Mouse (Mus musculus): ENCODE measurements around the gene Efcc1.

The Efcc1 gene

DNA sequence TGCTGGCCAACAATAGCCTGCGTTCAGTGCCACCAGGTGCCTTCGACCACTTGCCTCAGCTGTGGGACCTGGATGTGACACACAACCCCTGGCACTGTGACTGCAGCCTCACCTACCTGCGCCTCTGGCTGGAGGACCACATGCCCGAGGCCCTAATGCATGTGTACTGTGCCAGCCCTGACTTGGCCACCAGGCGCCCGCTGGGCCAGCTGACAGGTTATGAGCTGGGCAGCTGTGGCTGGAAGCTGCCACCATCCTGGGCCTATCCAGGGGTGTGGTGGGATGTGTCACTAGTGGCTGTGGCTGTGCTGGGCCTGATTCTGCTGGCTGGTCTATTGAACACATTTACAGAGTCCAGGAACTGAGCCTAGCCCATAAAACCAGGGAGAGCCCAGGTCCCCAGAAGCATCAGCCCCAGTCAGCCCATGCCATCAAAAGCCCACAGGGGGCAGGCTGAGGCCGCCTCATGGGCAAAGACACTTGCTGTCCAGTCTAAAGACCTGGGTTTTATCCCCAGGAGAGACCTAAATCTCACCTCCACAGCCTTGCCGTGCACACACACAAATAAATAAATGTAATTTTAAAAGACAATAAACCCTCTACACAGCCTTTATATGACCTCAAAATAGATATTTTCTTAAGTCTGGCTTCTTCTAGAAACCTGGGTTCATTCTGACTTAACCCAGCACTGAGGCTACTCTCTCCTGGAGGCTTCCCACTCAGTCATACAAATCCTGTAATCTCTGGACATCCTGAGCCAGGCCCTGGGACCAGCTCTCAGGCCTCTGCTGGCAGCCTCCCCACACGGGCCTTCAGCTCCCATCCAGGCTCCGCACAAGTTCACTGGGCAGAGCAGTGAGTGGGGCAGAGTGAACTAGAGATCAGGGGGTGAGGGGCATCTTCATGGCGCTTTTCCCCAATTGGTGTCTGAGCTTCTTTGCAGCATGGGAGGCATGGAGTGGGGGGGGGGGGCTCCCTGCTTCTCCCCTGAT lies 48.8 kb downstream of the Efcc1 start:
- DNase-seq (ENCODE audit: low spot score): no peak

DNA sequence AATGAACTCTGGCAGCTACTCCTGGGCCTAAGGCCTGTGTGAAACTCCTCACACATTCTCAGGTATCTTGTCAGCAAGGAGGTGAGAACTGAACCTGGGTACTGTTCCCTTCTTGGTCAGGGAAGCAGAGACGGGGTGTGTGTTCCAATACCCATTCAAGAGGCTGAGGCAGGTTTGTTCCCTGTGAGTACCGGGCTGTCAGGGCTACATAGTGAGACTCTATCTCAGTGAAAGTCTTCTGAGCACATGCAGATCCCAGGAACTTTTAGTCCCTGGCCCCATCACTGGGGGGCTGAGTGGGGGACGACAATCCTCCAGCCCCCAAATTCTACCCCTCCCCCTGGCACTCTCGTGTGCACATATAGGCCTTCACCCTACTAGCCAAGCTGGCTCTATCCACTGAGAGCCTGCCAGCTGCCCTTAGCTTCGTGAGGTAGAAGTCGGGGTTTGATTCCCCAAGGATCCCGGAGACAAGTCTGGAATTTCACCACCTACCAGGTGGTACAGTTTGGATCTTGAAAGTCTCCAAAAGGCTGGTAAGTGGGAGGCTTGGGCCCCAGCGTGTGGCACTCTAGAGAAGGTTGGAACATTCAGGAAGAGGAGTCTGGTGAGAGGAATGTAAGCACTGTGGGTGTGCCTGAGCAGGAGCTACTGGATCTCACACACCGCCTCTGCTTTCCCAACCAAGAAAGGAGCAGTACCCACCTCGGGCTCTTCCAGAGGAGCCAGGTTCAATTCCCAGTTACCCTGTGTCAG lies 50.1 kb downstream of the Efcc1 start:
- DNase-seq (ENCODE audit: low spot score): no peak

DNA sequence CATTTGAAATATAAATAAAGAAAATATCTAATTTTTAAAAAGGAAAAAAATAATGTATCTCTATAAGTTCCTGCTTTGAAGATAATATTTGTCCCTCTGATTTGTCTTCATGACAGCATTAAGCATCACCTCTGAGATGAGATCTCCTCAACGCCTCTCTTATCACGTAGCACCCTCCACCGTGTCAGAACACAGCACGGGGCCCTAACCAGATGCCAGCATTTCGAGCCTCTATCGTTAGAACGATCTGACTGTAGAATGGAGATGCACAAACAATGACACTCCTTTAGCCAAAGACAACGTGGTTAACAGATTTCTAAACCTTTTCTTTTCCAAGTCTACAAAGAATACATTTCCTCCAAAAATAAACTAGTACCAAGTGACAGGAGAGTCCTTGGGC lies 53.4 kb downstream of the Efcc1 start:
- no peak for DNase-seq (ENCODE audit: low spot score)

DNA sequence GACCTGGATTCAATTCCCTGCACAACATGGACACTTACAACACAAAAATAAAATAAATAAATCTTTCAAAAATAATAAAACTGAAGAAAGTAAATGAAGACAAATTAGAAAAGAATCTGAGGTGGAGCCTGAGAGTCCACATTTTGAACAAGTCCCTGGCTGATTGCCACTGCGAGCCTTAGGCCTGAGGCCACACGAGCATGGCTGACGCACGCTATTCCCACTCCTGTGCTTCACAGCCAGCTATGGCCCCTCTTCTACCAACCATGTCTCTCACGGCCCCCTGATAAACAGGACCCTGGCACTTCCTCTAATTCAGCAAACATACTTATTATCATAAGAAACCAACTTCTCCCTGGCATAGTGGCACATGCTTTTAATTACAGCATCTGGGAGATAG lies 56.0 kb downstream of the Efcc1 start:
- DNase-seq (ENCODE audit: low spot score): no peak

DNA sequence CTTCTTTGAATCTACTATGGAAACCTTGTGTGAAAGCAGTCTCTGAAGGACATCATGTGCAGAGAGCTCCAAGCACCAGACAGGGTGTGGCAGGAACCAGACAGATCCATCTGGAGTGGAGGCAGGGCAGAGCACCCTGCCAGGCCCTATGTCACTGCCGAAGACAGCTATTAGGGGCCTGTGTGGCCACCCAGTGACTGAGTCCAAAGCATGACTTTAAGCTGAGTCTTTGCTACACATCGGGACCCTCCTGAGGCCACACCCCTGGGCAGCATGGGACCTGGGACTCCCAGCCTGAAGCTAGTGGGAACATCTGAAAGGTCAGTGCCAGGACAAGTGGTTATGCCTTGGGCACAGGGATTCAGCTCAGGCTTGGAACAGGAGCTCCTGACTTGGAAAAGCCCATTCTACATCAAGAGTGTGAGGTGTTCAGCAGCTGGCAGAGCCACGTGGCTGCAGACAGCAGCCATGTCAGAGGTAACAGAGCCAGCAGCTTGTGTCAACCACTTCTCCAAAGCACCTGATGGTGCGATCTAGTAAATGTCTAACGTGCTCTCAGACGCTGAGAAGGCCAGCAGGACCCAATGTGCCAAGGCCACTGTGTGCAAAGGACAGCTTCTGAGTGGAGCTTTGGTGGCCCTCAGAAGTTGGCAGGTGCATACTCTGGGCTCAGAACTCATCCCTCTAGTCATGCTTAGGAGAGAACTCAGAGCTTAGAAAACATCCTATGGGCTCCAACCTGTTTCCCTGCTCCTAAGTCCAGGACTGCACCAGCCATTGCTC lies 56.6 kb downstream of the Efcc1 start:
- no peak for DNase-seq (ENCODE audit: low spot score)

DNA sequence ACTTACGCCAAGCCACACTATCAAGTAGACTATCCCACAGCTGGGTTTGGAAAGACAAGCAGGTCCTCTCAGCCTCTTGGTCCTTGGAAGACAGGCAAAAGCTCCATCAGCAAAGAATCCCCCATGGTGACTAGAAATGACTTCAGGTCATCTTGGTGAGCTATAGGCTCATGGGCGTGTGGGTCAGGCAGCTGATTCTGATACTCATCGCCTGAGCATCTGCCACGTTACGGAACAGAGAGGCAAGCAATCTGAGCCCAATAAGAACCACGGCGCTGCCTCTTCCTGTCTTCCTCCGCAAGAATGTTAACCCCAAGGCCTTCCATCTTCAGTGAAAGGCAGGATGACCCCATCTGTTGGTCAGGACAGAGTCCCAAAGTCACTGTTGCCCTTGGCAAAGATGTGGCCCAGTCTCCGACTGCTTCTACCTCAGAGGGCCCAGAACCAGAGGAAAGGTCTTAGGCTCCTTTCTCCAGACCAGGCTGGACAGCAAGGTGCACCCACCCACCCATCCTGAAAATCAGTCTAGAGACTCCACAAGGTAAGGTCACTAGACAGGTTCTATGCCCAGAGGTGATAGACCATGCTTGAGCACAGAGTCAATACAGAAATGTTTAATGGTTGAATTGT lies 57.7 kb downstream of the Efcc1 start:
- no peak for DNase-seq (ENCODE audit: low spot score)

DNA sequence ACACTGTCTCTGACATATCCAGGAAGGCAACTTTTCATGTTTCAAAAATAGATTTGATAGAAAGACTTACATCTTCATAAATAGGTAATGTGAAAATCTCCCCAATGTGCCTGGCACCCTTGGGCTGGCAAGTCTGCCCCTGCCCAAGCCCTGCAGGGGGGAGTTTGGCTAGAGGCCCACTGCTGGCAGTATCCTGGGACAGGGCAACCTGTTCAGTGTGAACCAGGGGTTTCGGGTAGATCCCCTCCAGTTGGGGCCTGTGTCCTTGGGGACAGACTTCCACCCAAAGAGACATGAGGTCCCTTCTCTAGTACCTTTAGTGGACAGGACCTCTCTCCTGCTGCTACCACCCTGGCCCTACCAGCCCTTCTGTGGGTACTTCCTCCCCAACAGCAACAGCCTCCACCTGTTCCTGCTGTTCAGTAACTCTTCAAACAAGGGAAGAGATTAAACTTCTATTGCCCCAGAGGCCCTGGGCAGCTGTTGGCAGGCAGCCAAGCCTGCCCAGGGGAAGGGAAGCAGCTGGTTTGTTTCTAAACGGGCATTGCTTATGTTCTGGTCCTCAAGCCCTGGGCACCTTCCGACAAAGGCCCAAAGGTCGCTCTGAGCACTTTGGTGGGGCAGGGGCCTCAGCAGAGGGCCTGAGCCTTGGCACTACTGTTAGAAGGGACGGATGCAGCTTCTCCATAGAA lies 58.4 kb downstream of the Efcc1 start:
- DNase-seq (ENCODE audit: low spot score): no peak

DNA sequence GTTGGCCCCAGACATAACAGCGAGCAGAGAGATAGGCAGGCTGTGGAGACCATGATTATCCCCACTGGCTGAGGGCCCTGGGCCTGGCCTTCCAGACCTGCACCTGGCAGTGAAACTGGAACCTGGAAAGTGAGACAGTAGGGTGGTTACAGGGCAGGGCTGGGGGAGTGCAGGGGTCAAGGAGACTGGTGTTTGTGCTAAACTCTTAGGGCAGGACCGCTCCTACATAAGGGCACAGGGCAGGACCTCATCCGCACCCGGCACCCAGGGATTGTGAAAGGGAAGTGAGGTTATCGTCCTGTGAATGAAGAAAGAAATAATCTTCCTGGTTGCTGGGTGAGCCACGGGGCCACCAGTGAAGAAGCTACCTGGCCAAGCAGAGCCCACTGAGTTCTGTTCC lies 59.1 kb downstream of the Efcc1 start:
- no peak for DNase-seq (ENCODE audit: low spot score)

DNA sequence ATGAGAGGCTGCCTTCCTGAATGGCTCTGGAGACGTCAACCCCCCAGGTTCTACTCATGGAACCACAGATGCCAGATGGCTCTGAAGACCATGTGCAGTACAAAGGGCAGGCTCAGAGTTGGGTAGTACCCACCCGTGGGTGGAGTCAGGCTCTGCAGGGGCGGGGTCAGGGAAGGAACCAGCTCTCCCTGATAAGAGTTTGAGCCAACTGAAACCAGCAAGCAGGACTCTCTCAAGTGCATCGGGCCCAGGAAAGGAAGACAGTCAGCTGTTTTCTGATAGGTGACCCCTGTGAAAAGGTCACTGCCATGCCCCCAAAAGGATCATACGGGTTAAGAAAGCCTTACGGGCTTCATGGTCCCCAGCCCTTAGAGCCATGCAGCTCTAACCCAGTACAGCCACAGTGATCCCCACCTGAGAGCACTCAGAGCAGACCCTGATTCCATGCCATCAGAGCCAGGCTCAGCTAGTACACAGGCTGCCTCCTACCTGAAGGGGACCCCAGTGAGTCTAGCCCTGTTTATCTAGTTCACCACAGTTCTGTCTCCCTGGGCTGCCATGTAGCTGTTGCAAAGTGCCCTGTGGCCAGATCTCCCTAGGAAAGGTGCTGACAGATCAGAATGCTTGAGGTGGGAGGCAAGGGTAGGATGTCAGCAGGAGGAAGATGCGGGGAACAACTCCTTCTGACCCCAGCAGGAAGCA lies 60.3 kb downstream of the Efcc1 start:
- no peak for DNase-seq (ENCODE audit: low spot score)

DNA sequence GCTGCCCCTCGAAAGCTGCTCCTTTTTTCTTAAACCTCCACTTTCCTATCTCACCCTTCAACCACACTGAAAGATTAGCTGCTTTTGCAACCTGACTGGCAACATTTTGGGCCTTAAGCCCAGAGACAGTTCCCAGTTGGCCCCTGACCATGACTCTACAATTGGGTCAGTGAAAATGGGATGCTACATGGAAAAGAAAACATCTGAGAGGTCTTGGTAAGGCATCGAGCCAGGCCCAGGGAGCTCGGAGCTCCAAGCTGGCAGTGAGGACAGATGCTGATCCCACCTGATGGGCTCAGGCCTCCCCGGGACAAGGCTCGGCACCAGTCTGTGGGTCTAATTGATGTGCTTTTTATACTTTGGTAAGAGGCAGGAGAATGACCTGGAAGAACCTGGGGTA lies 61.2 kb downstream of the Efcc1 start:
- no peak for DNase-seq (ENCODE audit: low spot score)

DNA sequence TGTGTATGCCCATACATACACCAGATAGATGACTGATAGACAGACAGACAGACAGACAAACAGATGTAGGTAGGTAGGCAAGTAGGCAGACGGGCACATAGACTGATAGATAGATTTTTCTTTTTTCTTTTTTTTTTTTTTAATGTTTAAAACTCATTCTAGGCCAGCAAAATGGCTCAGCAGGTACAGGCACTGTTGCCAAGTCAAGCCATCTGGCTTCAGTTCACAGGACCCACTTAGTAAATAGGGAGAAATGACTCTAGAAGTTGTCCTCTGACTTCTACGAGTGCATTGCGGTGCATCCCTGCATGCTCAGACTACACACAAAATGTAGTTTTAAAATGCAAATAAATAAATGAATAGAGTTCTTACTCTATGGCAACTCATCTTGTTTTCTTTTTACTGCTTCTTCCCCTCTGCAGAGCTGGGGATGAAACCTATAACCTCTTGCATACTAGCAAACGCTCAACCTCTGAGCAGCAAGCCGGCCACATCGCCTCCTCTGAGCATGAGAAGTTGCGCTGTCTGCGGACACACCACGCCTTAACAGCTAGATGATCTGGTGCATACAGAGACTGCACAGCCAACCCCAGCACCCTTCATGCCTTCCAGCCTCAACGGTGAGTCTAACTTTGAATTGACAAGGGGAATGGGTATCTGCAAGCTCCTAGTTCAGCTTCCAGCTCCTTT lies 63.3 kb downstream of the Efcc1 start:
- DNase-seq (ENCODE audit: low spot score): no peak

DNA sequence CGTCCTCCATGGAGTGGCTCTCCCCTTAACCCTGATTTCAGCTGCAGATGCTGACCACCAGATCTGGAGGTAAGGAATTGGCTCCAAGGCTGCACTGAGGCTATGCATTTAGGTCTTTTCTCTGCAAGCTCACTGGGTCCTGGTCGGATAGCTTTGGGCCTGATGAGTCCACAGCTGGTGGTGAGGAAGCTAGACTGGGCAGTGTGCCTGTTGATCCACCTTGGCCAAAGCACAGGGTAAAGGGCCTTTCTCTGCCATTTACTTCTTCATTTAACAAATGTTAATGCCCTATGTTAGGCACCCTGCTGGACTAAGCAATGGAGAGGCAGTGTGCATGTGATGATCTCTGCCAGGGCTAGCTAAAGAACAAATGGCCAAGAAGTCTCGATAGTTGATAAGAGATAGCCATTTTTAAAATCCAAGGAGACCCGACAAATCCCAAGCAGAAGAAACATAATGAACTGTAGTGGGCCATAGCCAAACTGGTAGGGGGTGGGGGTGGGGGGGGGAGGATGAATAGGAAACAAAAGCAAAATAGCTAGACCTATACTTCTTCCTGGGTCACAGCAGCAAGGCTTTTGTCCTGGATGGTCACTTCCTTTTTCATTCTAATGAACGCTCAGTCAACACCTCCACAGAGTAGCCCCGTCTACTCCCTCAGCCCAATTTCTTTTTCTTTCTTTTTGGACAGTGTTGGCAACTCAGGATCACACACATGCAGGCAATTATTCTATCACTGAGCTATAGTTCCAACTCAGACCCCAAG lies 64.9 kb downstream of the Efcc1 start:
- no peak for DNase-seq (ENCODE audit: low spot score)

DNA sequence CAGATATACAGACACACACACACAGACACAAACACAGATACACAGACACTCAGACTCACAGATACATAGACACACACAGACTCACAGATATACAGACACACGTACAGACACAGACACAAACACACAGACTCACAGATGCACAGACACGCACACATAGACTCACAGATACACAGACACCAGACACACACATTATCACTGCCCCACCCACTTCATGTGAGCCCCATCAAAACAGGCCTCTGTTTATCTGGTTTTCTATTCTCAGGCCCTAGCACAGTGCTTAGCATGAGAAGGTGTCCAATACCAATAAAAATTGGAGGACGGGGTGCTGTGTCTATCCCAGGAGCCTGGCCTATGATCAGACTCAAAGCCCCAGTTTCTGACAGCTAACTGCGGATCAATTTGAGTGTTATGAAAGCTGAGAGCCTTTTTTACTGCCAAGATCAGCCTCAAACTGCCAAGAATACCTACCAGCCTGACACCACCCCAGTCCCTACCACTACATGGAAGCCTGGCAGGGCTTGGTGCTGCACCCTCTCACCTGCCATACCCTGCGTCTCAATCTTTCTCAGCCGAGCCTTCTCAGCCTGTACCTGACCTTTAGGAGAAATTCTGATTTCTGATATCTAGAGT lies 65.7 kb downstream of the Efcc1 start:
- DNase-seq (ENCODE audit: low spot score): no peak

DNA sequence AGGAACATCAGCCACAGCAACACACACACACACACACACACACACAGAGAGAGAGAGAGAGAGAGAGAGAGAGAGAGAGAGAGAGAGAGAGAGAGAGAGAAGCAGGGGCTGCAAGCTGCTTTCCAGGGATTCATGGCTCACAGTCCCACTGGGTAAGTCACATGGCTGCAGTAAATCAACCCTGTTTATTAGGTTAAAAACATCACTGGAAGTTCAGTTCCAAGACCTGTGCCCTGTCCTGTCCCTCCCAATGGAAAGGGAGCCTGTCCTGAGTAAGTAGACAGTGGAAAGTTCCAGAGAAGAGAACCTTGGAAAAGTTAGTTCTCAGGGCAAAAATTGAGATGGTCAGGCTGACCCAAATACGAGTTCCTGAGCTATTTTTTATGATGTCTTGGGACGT lies 66.7 kb downstream of the Efcc1 start:
- no peak for DNase-seq (ENCODE audit: low spot score)

DNA sequence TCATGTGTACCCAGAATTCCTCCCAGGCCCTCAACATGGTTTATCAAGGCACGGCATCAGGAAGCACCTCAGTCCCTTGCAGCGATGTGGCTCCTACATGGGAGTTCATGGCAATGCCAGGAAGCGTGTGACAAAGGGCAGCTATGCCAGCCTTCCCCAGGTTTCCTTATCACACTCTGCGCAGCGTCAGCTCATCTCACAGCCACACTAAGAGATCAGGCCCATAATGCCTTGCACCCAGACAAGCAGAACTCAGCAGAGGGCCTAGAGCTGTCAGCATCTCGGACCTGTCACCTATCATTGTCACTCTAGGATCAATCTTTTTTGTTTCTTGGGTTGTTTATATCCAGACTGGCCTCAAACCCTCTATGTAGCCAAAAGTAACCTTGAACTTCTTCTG lies 68.9 kb downstream of the Efcc1 start:
- no peak for DNase-seq (ENCODE audit: low spot score)

DNA sequence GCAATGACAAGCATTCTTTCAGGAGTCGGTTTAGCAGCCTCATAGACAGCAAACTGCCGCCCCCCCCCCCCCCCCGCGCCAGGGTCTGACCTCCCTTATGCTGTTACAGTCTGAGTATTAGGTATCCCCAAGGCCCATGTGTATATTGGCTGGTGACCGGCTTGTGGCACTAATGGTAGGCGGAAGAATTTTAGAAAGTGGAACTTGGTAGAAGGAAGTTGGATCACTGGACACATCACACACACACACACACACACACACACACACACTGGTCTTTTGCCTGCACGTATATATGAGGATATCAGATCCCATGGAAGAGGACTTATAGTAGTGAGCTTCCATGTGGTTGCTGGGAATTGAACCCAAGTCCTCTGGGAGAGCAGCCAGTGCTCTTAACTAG lies 71.8 kb downstream of the Efcc1 start:
- no peak for DNase-seq (ENCODE audit: low spot score)

DNA sequence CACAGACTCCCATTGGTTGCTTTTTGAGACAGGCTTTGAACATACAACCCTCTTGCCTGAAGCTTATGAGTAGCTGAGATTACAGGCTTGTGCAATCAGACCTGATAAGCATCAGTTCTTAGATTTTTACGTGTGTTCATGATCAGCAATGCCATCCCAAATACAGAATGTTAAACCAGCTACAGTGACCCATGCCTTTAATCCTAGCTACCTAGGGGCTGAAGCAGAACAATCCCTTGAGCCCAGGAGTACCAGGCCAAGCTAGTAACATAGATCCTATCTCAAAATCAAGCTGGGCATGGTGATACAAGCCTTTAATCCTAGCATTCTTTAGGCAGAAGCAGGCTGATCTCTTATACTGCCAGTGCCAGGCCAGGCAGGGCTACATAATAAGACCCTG lies 73.4 kb downstream of the Efcc1 start:
- no peak for DNase-seq (ENCODE audit: low spot score)

DNA sequence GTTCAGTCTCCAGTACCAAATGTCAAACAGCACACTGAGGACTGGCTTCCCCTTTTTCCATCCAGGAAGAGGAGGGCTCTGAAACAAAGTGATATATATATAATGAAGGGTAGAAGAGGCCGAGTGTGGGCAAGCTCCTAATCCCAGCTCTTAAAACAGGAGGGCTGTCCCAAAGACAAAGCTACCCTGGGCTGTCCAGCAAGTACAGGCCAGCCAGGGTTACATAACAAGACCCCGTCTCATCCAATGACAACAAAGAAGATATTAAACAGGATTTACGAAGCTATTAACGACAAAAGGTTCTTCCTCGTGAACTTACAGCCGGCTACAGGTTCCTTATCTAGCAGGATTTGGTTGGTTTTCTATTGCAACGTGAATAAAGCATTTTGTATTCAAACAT lies 74.2 kb downstream of the Efcc1 start:
- DNase-seq (ENCODE audit: low spot score): no peak

DNA sequence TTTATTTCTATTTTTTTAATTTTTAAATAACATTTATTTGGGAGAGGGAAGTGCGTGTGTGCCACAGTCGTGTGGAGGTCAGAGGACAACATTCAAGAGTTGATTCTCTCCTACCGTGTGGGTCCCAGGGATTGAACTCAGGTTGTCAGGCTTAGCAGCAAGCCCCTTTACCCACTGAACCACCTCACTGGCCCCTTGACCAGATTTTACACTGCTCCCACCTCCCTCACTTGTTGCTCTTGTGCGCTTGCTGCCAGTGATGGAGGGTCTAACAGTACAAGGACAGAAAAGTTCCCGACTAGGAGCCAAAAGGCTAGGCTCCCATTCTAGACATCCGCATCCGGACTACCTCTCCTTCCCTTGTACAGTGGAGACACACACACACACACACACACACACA lies 74.8 kb downstream of the Efcc1 start:
- no peak for DNase-seq (ENCODE audit: low spot score)
